Mouse (Mus musculus) brain, embryonic 18.5 days (tissue): ENCODE data around the gene Ssh3.
A peak's percentile ranks its signal among the peaks of the same experiment; 100 is the strongest.
"Not testable (repeated sequence)": the region's sequence is repeated elsewhere in the genome, so short reads cannot be mapped to it uniquely, and the experiment has no call there.

Source experiments
- DNase-seq: peaks from one replicate; pipeline ENCODE4 v3.0.0-alpha.2; 2012; ENCODE audit warnings: low read depth, low spot score

Gene Ssh3

GRCm38 (mm10) chr19:4296611-4297010, 27.6 kb upstream of the Ssh3 start:
- DNase-seq = no peak

GRCm38 (mm10) chr19:4295391-4295790, 26.4 kb upstream of the Ssh3 start:
- no peak for DNase-seq

DNA sequence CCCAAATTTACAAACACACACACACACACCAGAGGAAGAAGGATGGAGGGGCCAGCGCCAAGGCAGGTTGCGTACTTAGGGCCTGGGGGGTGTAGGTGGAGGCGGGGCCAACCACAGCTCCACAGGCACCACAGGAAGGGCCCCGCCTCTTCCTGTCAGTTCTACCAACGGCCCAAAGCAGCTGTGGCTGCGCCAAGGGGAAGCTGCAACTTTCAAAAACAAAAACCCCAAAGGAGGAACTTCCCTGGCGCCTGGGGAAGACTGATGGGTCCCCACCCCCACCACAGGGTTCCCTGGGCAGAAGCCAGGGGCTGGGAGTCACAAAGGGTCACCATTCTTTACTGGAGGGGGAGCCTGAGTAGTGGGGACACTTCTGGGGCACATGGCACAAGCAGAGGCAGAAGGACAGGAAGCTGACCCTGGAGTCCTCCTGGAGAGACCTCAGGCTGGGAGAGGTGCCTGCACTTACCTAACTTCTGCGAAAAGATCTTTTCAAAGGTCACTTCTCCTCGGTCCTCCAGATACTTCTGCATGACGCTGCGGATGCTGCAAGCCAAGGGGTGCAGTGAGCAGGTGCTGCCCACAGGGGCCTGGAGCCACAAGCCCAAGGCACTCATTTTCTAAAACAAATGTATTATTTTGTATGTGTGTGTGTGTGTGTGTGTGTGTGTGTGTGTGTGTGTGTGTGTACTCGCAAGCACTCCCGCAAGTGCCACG, 25.6 kb upstream of the Ssh3 start:
- no peak for DNase-seq

DNA sequence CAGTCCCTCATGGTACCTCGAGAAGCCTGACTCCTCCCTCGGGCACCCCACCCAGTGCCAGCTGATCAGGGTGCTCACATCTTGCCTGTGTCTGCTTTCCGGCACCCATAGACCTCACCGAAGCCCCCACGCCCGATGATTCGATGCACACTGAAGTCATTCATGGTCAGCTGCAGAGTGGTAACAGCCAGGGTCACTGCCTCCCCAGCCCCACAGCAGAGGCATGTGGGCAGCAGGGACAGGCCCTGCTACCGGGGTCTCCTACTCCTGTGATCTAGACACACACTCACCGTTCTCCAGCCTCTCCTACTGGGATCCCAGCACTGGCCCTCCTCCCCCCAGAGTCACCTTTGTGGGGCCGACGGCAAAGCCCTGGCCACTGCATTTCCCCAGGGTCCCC, 22.2 kb upstream of the Ssh3 start:
- DNase-seq = no peak

DNA sequence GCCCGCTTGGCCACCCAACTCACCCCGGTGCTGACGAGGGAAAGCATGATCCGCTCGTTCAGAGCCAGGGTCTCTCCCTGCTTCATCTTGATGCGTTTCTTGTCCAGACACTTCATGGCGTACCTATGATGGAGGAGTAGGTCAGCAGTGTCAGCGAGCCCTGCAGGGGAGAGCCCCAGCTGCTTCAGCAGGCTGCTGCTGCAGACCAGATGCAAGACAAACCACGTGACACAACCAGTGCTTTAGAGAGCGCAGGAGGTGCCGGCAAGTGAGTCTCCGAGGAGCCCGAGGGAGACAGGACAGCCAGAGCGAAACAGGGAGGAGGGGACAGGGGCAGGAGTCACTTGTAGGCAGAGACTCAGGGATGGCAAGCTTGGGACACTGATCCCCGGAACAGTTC, 21.8 kb upstream of the Ssh3 start:
- DNase-seq = no peak

DNA sequence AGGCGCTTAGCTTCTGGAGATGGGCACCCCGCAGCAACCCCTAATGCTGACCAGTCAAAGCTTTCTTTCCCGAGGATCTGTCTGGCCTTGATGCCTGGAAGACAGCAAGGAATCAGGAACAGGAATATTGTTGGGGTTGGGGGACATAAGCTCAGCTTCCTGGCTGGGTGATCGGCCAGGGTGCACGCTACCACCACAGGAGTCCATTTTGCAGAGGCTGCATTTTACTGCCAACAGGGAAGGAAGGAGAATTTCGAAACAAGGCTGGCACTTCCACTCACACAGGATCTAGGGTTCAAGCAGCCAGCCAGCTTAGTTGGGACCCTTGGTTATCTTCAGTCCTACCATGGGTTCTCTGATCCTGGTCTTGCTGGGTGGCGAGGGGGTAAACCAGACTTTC, 14.7 kb upstream of the Ssh3 start:
- no peak for DNase-seq

- peak; percentile 57 for DNase-seq
These were observed 14.0 kb upstream of the Ssh3 start, which contains the start of gene Ankrd13d for GRCm38 (mm10) chr19:4282898-4283553. Gene Ankrd13d, minus strand, starts transcription at chr19:4283137.

GRCm38 (mm10) chr19:4280425-4280824, 11.4 kb upstream of the Ssh3 start:
- no peak for DNase-seq

DNA sequence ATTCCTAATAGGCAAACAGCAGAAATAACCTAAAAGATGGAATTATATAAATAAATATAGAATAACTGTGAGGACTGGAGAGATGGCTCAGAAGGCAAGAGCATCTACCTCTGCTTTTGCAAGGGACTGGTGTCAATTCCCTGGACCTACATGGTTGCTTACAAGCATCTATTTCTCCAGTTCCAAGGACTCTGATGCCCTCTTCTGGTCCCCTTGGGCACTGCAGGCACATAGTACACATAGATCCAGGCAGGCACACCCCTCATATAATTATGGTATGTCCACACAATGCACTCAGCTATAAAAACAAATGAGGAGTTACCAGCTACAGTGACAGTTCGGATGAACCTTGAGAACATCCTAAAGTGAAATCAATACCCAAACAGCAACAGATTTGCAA, 10.5 kb upstream of the Ssh3 start:
- DNase-seq = no peak

GRCm38 (mm10) chr19:4270972-4271371, 2.0 kb upstream of the Ssh3 start:
- DNase-seq = no peak

DNA sequence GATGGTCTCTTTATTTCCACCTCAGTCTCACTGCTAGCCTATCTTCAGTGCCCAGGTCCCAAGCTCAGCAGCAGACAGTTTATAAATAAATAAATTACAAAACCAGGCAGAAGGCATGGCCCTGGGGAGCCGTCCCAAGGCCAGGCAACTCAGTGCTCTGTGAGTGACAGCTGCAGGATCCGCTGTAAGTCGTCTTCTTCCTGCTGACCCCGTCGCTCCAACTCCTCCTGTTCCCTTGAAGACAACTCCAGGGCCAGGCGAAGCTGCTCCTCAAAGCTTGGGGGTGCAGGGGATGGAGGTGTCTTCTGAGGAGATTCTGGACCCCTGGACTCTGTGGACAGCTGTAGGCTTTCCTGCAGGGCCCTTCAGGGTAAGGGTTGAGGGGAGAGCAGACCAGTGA, 1.2 kb upstream of the Ssh3 start:
- no peak for DNase-seq

GRCm38 (mm10) chr19:4265956-4266355, 3.0 kb downstream of the Ssh3 start:
- DNase-seq = no peak

DNA sequence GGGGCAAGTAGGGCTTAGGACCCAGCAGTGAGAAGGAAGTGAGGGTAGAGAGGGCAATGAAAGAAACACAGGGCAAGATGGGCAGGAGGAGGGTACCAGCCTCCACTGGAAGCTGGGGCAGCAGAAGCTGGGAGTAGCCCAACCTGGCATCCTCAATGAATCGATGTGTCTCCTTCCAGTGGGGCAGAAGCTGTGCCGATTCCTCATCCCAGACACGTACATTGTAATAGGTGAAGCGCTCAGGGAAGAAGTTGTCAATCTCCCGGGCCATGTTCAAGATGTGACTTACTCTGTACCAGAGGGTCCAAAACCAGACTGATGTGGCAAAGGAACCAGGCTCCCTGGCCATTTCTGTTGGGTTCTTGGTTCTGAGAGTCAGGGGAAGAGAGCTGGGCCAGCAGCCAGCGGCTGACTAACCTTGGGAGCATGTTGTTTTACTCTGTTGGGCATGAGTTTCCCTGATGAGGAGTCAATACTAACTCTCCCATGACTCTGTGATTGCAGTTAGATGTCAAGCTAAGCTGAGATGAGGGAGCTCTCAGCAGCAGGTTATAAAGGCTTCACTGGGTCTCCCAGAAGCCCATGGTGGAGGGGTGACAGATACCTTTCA, 4.7 kb downstream of the Ssh3 start:
- no peak for DNase-seq

DNA sequence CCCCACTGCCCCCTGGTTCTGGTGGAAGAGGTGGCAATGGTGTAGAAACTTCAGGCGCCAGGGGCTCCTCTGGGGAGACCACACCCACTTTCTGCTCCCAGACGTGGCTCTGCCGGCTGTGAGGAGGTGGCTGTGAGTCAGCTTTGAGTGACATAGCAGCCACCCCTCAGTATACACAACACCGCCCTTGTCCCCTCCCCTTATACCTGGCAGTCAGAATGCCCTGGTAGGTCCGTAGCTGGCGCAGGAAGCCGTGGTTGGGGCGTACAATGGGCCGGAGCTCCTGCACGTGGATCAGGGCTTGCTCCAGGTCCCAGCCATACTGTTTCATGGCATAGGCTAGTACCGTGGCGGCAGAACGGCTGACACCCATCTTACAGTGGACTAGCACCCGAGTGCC, 5.3 kb downstream of the Ssh3 start:
- no peak for DNase-seq

GRCm38 (mm10) chr19:4262756-4263155, 6.2 kb downstream of the Ssh3 start:
- DNase-seq = no peak

- DNase-seq = no peak
These were observed 7.8 kb downstream of the Ssh3 start for GRCm38 (mm10) chr19:4261038-4261698.

- no peak for DNase-seq
These were observed 11.1 kb downstream of the Ssh3 start for GRCm38 (mm10) chr19:4257897-4258252.

DNA sequence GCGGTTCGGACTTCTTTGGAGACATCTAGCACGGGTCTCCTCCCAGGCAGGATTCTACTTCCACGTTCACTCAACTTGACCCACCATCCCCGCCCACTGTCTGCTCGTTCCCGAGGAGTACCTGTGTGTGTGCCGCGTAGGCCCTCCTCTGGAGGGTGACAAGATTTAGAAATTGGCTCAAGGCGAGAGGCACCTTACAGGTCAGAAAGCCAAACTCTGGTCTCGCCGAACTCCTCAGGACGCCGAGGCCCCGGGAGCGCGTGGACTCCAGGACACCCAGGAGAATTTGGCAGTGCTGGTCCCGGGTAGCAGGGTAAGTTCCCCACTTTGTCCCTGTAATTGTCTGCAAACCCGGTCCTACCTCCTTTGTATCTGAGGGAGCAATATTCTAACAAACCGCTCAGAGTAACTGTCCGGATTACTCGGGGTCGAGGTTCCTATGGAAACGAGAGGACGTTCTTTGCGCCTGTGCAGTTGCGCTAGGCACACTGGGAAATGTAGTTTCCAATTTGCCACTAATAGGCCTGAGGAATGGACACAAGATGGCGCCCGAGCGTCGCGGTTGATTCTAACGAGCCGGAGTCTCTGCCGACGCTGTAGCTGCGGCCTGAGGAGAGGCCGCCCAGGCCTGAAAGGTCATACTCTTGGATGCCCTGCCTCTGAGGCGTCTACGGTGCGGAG, 11.6 kb downstream of the Ssh3 start:
- peak; percentile 79 for DNase-seq

- DNase-seq = no peak
These were observed 13.3 kb downstream of the Ssh3 start for GRCm38 (mm10) chr19:4255583-4256162.

GRCm38 (mm10) chr19:4254230-4254629, 14.8 kb downstream of the Ssh3 start:
- no peak for DNase-seq

DNA sequence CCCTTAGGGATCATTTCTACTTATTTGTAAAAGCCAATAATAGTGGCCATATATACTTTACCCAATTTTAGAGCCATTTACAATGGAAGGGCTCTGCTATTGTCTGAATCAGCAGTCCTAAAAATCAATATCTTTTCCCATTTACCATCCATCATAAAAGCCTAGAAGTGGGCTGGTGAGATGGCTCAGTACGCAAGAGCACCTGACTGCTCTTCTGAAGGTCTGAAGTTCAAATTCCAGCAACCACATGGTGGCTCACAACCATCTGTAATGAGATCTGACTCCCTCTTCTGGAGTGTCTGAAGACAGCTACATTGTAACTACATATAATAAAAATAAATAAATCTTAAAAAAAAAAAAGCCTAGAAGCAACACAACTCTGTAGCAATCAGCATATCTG, 20.3 kb downstream of the Ssh3 start:
- not testable (repeated sequence) for DNase-seq

DNA sequence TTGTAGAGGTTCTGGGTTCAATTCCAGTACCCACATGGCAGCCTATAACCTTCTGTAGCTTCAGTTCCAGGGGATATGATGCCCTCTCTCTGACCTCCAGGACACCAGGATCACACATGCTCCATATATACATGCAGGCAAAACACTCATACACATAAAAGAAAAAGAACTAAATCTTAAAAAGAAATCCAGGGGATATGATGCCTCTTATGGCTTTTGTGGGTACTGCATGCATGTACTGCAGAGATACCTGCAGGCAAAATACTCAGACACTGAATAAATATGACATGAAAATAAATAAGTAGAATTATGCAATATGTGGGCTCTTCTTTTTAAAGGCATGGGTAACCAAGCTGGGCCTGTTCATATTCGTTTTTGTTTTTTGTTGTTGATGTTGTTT, 22.0 kb downstream of the Ssh3 start:
- DNase-seq = no peak
